Mouse (Mus musculus): ENCODE data around the gene Grm4.
"Not testable (repeated sequence)": the region's sequence is repeated elsewhere in the genome, so short reads cannot be mapped to it uniquely, and the experiment has no call there.

Grm4 gene

GRCm38 (mm10) chr17:27392918-27393317, 128.3 kb downstream of the Grm4 start:
- DNase-seq (ENCODE audit: low spot score in 2 of 2), result no peak

- no peak for DNase-seq (ENCODE audit: low spot score in 2 of 2)
Observed at GRCm38 (mm10) chr17:27390019-27390418, 131.2 kb downstream of the Grm4 start.

- DNase-seq (ENCODE audit: low spot score in 2 of 2), result no peak
Observed at GRCm38 (mm10) chr17:27389221-27390000, 131.8 kb downstream of the Grm4 start.

- DNase-seq (ENCODE audit: low spot score in 2 of 2), result no peak
Observed at GRCm38 (mm10) chr17:27386438-27386837, 134.8 kb downstream of the Grm4 start.

GRCm38 (mm10) chr17:27385513-27386261, 135.5 kb downstream of the Grm4 start:
- peak in 1 of 2 experiments; percentile 23 for DNase-seq (ENCODE audit: low spot score in 2 of 2)

GRCm38 (mm10) chr17:27382916-27383315, 138.3 kb downstream of the Grm4 start:
- DNase-seq (ENCODE audit: low spot score in 2 of 2), result no peak

- DNase-seq (ENCODE audit: low spot score in 2 of 2), result not testable (repeated sequence)
Observed at GRCm38 (mm10) chr17:27380911-27381459, 140.2 kb downstream of the Grm4 start.

GRCm38 (mm10) chr17:27378977-27379376, 142.2 kb downstream of the Grm4 start:
- DNase-seq (ENCODE audit: low spot score in 2 of 2), result no peak

- no peak for DNase-seq (ENCODE audit: low spot score in 2 of 2)
Observed at GRCm38 (mm10) chr17:27377151-27377550, 144.1 kb downstream of the Grm4 start.

- no peak for DNase-seq (ENCODE audit: low spot score in 2 of 2)
Observed at GRCm38 (mm10) chr17:27375551-27375950, 145.7 kb downstream of the Grm4 start.

All from frontal cortex, postnatal 10 days (tissue).